Mouse (Mus musculus) adrenal gland, postnatal 25 days (tissue): ENCODE measurements at regions not wholly inside any gene's neighbourhood (a gene's known extent, or its start where the extent isn't known, plus 50 kb on each side); places are given as distances from the start of the nearest gene placed in this dataset.
A peak's percentile ranks its signal among the peaks of the same experiment; 100 is the strongest.

ENCODE experiments used
- DNase-seq: peaks from one replicate; pipeline ENCODE4 v3.0.0; 2021; ENCODE audit warnings: mixed read lengths

DNA sequence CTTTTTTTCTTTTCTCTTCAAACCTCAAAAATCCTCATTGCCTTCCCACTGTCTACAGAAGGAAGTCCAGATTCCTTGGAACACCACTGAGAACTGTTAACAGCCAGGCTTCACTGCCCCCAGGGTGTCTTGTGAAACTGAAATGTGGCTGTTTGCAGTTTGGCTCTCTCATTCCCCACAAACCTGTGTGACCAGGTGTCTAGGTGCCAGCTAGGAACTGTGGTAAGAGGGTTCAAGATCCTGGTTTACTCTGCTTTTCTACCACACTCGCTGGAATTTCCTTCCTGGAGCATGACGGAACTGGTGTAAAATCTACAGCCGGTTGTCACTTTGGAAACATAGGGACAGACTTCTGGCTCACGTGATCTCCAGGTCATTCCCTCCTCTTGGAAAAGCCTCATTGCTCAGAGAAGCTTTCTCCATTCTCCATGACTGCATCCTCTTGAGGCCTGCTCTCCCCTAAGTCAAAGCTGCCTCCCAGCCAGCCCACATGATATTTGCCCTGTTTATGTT, 660.2 kb downstream of the Zfp706 start:
- DNase-seq, result no peak

DNA sequence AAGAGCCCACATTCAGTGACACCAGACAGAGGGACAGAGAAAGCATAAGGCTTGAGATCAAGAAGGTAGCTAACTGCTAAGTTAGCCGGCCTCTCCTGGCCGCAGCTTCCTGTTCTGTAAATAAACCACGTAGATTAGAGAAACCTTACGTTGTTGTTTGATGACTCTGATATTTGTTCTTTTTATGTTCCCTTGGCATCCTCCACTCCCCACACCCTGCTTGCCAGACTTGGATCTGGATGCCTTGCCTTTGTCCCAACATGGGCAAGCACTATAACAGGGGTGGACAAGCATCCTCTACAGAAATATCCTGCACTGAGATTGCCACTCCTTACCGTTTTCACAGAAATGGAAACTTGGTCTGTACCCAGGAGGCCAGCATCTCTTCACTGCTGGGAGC, 661.4 kb downstream of the Zfp706 start:
- DNase-seq, result no peak

DNA sequence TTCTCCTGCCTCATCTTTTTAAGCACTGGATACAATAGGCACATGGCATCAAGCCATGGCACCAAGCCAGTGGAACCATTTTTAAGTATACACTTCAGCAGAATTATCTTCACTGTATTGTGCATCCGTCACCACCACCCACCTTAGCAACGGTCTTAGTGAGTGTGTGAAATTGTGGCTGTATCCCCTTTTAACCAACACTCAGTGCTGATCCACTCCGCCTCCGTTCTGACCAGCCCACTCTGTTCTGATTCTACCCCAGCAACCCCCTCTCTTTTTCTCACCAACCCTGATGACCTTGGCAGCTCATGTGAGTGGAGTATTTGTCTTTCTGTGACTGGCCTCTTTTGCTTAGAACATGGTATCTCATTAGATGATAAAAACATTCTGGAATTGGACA, 662.2 kb downstream of the Zfp706 start:
- DNase-seq, result no peak

DNA sequence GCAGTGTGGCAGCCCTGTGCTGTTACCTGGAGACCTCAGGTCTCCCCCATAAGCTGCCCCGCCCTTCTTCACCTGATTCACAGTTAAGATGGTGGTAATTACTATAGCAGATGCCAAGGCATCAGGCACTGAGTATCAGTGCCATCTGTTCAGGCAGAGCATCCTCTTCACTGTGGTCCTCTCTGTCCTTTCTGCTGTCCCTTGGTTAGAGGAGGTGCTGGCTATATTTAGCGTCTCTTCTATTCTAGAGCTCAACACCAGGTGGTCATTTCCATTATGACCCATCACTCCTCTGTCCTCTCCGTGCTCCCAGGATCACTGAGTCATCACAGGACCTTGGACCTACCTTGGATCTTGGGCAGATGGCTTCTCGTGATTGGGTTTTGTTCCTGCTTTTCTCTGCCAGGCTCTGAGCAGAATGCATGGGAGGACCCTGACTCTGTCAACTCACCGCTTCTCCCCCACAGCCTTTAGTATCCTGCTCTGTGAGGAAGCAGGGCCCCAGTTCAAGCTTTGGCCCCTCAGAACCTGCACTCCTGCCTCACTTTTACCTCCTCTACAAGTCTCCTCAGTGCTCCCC, 667.5 kb downstream of the Zfp706 start:
- DNase-seq, result no peak

DNA sequence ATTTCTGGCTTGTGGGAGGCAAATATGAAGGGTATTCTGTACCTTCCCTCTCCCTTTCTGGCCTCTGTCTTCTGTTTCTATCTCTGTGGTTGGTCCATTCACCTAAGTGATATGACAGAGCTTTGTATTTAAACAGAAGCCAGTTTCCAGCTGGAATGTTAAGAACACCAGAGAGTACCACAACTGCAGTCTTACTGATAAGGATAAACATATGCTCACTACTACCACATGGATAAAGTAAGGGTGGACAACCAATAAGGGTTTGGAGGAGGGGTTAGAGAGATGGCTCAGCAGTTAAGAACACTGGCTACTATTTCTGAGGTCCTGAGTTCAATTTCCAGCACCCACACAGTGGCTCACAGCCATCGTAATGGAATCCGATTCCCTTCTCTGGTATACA, 668.8 kb downstream of the Zfp706 start:
- DNase-seq, result no peak

GRCm38 (mm10) chr15:36336857-36337256, 670.7 kb downstream of the Zfp706 start:
- no peak for DNase-seq

DNA sequence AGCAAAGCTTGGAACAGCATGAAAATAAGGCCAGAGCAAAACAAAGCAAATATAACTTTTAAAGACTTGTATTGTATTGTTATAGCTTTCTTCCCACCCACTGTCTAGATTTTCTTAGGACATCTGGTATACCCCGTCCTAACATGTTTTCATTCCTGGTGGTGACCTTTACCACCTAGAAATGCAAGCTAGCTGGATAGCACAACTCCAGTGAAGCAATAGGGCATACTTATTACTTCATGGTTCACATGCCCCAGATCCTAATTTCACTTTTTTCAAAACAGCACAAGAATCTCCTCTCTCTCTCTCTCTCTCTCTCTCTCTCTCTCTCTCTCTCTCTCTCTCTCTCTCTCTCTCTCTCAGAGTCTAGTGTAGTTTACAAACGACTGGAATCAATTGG, 672.5 kb downstream of the Zfp706 start:
- DNase-seq, result no peak

- peak; percentile 49 for DNase-seq
Observed at GRCm38 (mm10) chr15:36334436-36335113, 673.0 kb downstream of the Zfp706 start.

- DNase-seq, result no peak
Observed at GRCm38 (mm10) chr15:36333857-36334256, 673.7 kb downstream of the Zfp706 start.

- DNase-seq, result no peak
Observed at GRCm38 (mm10) chr15:36333265-36333664, 674.3 kb downstream of the Zfp706 start.
